Mouse (Mus musculus): Measurements from ENCODE around the gene Pitpnc1. TPM values are rescaled to one million over a fixed set of nuclear protein-coding genes. Genes with fewer than 3 reads are reported as not detected.

Gene Pitpnc1
- polyA plus RNA-seq, 1 experiment from 2014 or later: 39.2 TPM

- no peak; the same call in 1 of the 2 replicates for ATAC-seq (ENCODE audit: low FRiP score, low read depth)
- Histone ChIP-seq H3K36me3 (no peaks in the 10 kb centered on the region; the same call in 1 of the 2 replicates), H3K4me2 (peak overlapping the region; percentile 88), H3K9me3 (no peaks in the 10 kb centered on the region), H3K27me3 (no peaks in the 10 kb centered on the region), H3K9ac (peak overlapping the region; percentile 95), H3K4me1 (replicated peaks) (peaks cover 21% of the 10 kb centered on the region), H3K4me3 (peak overlapping the region; percentile 95), H3K27ac (replicated peaks) (peak overlapping the region; percentile 81)
- 3% methylated on average over 10 of the region's 10 CpGs for WGBS
These were observed 9.3 kb upstream of the Pitpnc1 start for GRCm38 (mm10) chr11:107479862-107480203.

GRCm38 (mm10) chr11:107479053-107479861, 8.8 kb upstream of the Pitpnc1 start, which contains the start of gene Psmd12:
TSS of gene Psmd12 (plus strand) at chr11:107479484.
- peak; percentile 99 for ATAC-seq (ENCODE audit: low FRiP score, low read depth)
- H3K9ac ChIP-seq: peak within 1 kb of the TSS; percentile 95
- under 1% methylated on average over 51 of the region's 51 CpGs for WGBS
- peaks cover 21% of the 10 kb centered on the region for H3K4me1 ChIP-seq (replicated peaks)
- H3K4me3 ChIP-seq: peak within 1 kb of the TSS; percentile 95
- no peaks in the 10 kb centered on the region for H3K36me3 ChIP-seq
- H3K27ac ChIP-seq (replicated peaks): peak within 1 kb of the TSS; percentile 81
- no peaks in the 10 kb centered on the region for H3K9me3 ChIP-seq
- no peaks in the 10 kb centered on the region for H3K27me3 ChIP-seq
- H3K4me2 ChIP-seq: peak within 1 kb of the TSS; percentile 88

- peaks cover 18% of the 10 kb centered on the region for H3K4me1 ChIP-seq (replicated peaks)
- H3K27ac ChIP-seq (replicated peaks): no peak overlapping the region
- H3K4me3 ChIP-seq: no peak overlapping the region
- H3K9me3 ChIP-seq: no peaks in the 10 kb centered on the region
- no peaks in the 10 kb centered on the region for H3K27me3 ChIP-seq
- H3K36me3 ChIP-seq: no peaks in the 10 kb centered on the region
- WGBS: 21% methylated on average over 8 of the region's 8 CpGs
- peak overlapping the region; percentile 22; the same call in 1 of the 2 replicates for H3K4me2 ChIP-seq
- ATAC-seq (ENCODE audit: low FRiP score, low read depth): no peak
- no peak overlapping the region for H3K9ac ChIP-seq
These were observed 2.8 kb upstream of the Pitpnc1 start for GRCm38 (mm10) chr11:107473137-107473820.

GRCm38 (mm10) chr11:107472304-107472703, 1.8 kb upstream of the Pitpnc1 start:
- H3K9me3 ChIP-seq: no peaks in the 10 kb centered on the region
- no peak overlapping the region for H3K27ac ChIP-seq (replicated peaks)
- 90% methylated on average over 3 of the region's 3 CpGs for WGBS
- no peak overlapping the region for H3K4me3 ChIP-seq
- H3K9ac ChIP-seq: no peak overlapping the region
- no peaks in the 10 kb centered on the region for H3K36me3 ChIP-seq
- ATAC-seq (ENCODE audit: low FRiP score, low read depth): no peak
- H3K27me3 ChIP-seq: no peaks in the 10 kb centered on the region
- H3K4me2 ChIP-seq: no peak overlapping the region
- peaks cover 25% of the 10 kb centered on the region for H3K4me1 ChIP-seq (replicated peaks)

GRCm38 (mm10) chr11:107471071-107471720, 697 bp upstream of the Pitpnc1 start:
- peaks cover 32% of the 10 kb centered on the region for H3K4me1 ChIP-seq (replicated peaks)
- H3K27ac ChIP-seq (replicated peaks): peak overlapping the region; percentile 93
- H3K4me2 ChIP-seq: peak overlapping the region; percentile 83
- H3K27me3 ChIP-seq: no peaks in the 10 kb centered on the region
- peak overlapping the region; percentile 90 for H3K9ac ChIP-seq
- no peaks in the 10 kb centered on the region for H3K9me3 ChIP-seq
- H3K36me3 ChIP-seq: no peaks in the 10 kb centered on the region
- ATAC-seq (ENCODE audit: low FRiP score, low read depth): no peak
- WGBS: 5% methylated on average over 11 of the region's 11 CpGs
- peak overlapping the region; percentile 97 for H3K4me3 ChIP-seq

- Histone ChIP-seq H3K27me3 (no peaks in the 10 kb centered on the region), H3K4me2 (peak overlapping the region; percentile 83), H3K4me1 (replicated peaks) (peaks cover 32% of the 10 kb centered on the region), H3K9me3 (no peaks in the 10 kb centered on the region), H3K4me3 (peak overlapping the region; percentile 97), H3K9ac (peak overlapping the region; percentile 90), H3K36me3 (no peaks in the 10 kb centered on the region), H3K27ac (replicated peaks) (peak overlapping the region; percentile 93)
- peak; percentile 66 for ATAC-seq (ENCODE audit: low FRiP score, low read depth)
- under 1% methylated on average over 52 of the region's 59 CpGs for WGBS
These were observed 752 bp downstream of the Pitpnc1 start for GRCm38 (mm10) chr11:107469523-107470371.

GRCm38 (mm10) chr11:107469031-107469522, 1.4 kb downstream of the Pitpnc1 start:
- Histone ChIP-seq H3K9me3 (no peaks in the 10 kb centered on the region), H3K27ac (replicated peaks) (peak overlapping the region; percentile 93), H3K36me3 (no peaks in the 10 kb centered on the region), H3K27me3 (no peaks in the 10 kb centered on the region), H3K9ac (peak overlapping the region; percentile 90), H3K4me2 (peak overlapping the region; percentile 83), H3K4me1 (replicated peaks) (peaks cover 32% of the 10 kb centered on the region), H3K4me3 (peak overlapping the region; percentile 97)
- under 1% methylated on average over 37 of the region's 38 CpGs for WGBS
- ATAC-seq (ENCODE audit: low FRiP score, low read depth): peak; percentile 93

GRCm38 (mm10) chr11:107468252-107469030, 2.1 kb downstream of the Pitpnc1 start:
- Histone ChIP-seq H3K4me2 (peak overlapping the region; percentile 83), H3K27ac (replicated peaks) (peak overlapping the region; percentile 93), H3K36me3 (no peaks in the 10 kb centered on the region), H3K9me3 (no peaks in the 10 kb centered on the region), H3K9ac (peak overlapping the region; percentile 90), H3K4me3 (peak overlapping the region; percentile 97), H3K4me1 (replicated peaks) (peaks cover 32% of the 10 kb centered on the region), H3K27me3 (no peaks in the 10 kb centered on the region)
- no peak for ATAC-seq (ENCODE audit: low FRiP score, low read depth)
- 18% methylated on average over 16 of the region's 16 CpGs for WGBS

- Histone ChIP-seq H3K4me2 (no peak overlapping the region), H3K4me1 (replicated peaks) (peaks cover 28% of the 10 kb centered on the region), H3K27me3 (no peaks in the 10 kb centered on the region), H3K27ac (replicated peaks) (no peak overlapping the region), H3K9me3 (no peaks in the 10 kb centered on the region), H3K4me3 (no peak overlapping the region), H3K36me3 (no peaks in the 10 kb centered on the region), H3K9ac (no peak overlapping the region)
- 84% methylated on average over 6 of the region's 6 CpGs for WGBS
- ATAC-seq (ENCODE audit: low FRiP score, low read depth): no peak
These were observed 3.7 kb downstream of the Pitpnc1 start for GRCm38 (mm10) chr11:107466611-107467391.

GRCm38 (mm10) chr11:107465969-107466368, 4.5 kb downstream of the Pitpnc1 start:
- Histone ChIP-seq H3K27ac (replicated peaks) (no peak overlapping the region), H3K9me3 (no peaks in the 10 kb centered on the region), H3K4me3 (no peak overlapping the region), H3K4me2 (no peak overlapping the region), H3K4me1 (replicated peaks) (peaks cover 21% of the 10 kb centered on the region), H3K36me3 (no peaks in the 10 kb centered on the region), H3K9ac (no peak overlapping the region), H3K27me3 (no peaks in the 10 kb centered on the region)
- no peak for ATAC-seq (ENCODE audit: low FRiP score, low read depth)
- WGBS: 71% methylated on average over 1 of the region's 1 CpGs
